Mouse (Mus musculus) limb, embryonic 11.5 days (tissue): ENCODE results near the gene Gm13288. TPM values are rescaled to one million over a fixed set of nuclear protein-coding genes. Genes with fewer than 3 reads are reported as not detected.
"Not testable (repeated sequence)": the region's sequence is repeated elsewhere in the genome, so short reads cannot be mapped to it uniquely, and the experiment has no call there.

ENCODE experiments used
- ATAC-seq: fragments of 200-750 bp; cut with Nextera tagmentation; 2 replicates; pipeline ENCODE4 v1.8.0; 2017; ENCODE audit warnings: low read depth; ENCODE audit not compliant: insufficient number of reproducible peaks, low FRiP score, low TSS enrichment
- DNase-seq: peaks from one replicate; pipeline ENCODE4 v3.0.0-alpha.2; 2015; ENCODE audit warnings: low spot score
- H3K27ac ChIP-seq: fragments of 300-500 bp; sonication (generic); replicated peaks from 2 replicates; pipeline ENCODE4 v1.5.1; 2014; ENCODE audit warnings: low read depth, mild to moderate bottlenecking, low read length
- H3K27me3 ChIP-seq: fragments of 300-500 bp; sonication (generic); 2 replicates; pipeline ENCODE4 v1.6.1; 2014; ENCODE audit warnings: mild to moderate bottlenecking, low read length, mixed read lengths; ENCODE audit not compliant: control insufficient read depth, insufficient read depth
- H3K36me3 ChIP-seq: fragments of 300-500 bp; sonication (generic); 2 replicates; pipeline ENCODE4 v1.6.1; 2014; ENCODE audit warnings: mild to moderate bottlenecking, low read length, moderate library complexity, mixed read lengths; ENCODE audit not compliant: control insufficient read depth, insufficient read depth
- H3K4me1 ChIP-seq: fragments of 300-500 bp; sonication (generic); 2 replicates; pipeline ENCODE4 v1.6.1; 2014; ENCODE audit warnings: low read length, mixed read lengths; ENCODE audit not compliant: control insufficient read depth, insufficient read depth
- H3K4me2 ChIP-seq: fragments of 300-500 bp; sonication (generic); 2 replicates; pipeline ENCODE4 v1.6.1; 2014; ENCODE audit warnings: low read depth, mild to moderate bottlenecking, moderate library complexity; ENCODE audit not compliant: severe bottlenecking
- H3K4me3 ChIP-seq: fragments of 300-500 bp; sonication (generic); 2 replicates; pipeline ENCODE4 v1.5.1; 2014; ENCODE audit warnings: low read depth, low read length
- H3K9ac ChIP-seq: fragments of 300-500 bp; sonication (generic); 2 replicates; pipeline ENCODE4 v1.6.1; 2014; ENCODE audit warnings: mild to moderate bottlenecking, low read length
- H3K9me3 ChIP-seq: fragments of 300-500 bp; sonication (generic); 2 replicates; pipeline ENCODE4 v1.6.1; 2016; ENCODE audit warnings: low read length; ENCODE audit not compliant: control insufficient read depth
- WGBS: fragments of 180-500 bp; shearing (Covaris S2); extraction: QIAGEN DNeasy Blood & Tissue Kit; methylation state at CpG from one replicate; pipeline ENCODE4 v1.1.7; 2014; 5-methylcytosine and 5-hydroxymethylcytosine counted together
- polyA plus RNA-seq: library from polyadenylated mRNA; unstranded; fragments of >200 nt; fragmentation: Nextera tagmentation; extraction: Ambion mirVana; gene quantifications from 2 replicates; pipeline ENCODE4 v1.2.1, GENCODE M21; 2014

Gm13288 gene
- polyA plus RNA-seq, 1 experiment from 2014 or later, result not detected

- Histone ChIP-seq H3K27ac (no peak within 1 kb of the TSS), H3K9me3 (no peaks in the 10 kb centered on the region), H3K4me1 (no peaks in the 10 kb centered on the region), H3K4me2 (no peak within 1 kb of the TSS), H3K36me3 (no peaks in the 10 kb centered on the region), H3K9ac (no peak within 1 kb of the TSS), H3K4me3 (no peak within 1 kb of the TSS), H3K27me3 (no peaks in the 10 kb centered on the region)
- DNase-seq (no peak), ATAC-seq (no peak)
- 74% methylated on average over 1 of the region's 1 CpGs for WGBS
Observed at GRCm38 (mm10) chr4:88819659-88820058, 14.3 kb downstream of the Gm13288 start, which contains the start of gene Ifna11. Ifna11 (plus strand) TSS chr4:88819959.

GRCm38 (mm10) chr4:88822995-88823394 lies 17.7 kb downstream of the Gm13288 start:
- H3K4me2 ChIP-seq, result no peak overlapping the region
- no peaks in the 10 kb centered on the region for H3K27me3 ChIP-seq
- H3K4me3 ChIP-seq, result no peak overlapping the region
- H3K9ac ChIP-seq, result no peak overlapping the region
- no peak overlapping the region for H3K27ac ChIP-seq
- WGBS, result 24% methylated on average over 4 of the region's 4 CpGs
- H3K9me3 ChIP-seq, result no peaks in the 10 kb centered on the region
- ATAC-seq (no peak), DNase-seq (peak; percentile 26)
- H3K36me3 ChIP-seq, result no peaks in the 10 kb centered on the region
- H3K4me1 ChIP-seq, result no peaks in the 10 kb centered on the region

- DNase-seq, H3K9ac ChIP-seq, H3K4me2 ChIP-seq, H3K4me3 ChIP-seq, H3K36me3 ChIP-seq, H3K4me1 ChIP-seq, H3K27ac ChIP-seq, ATAC-seq, H3K9me3 ChIP-seq, H3K27me3 ChIP-seq: not testable (repeated sequence)
Observed at GRCm38 (mm10) chr4:88827116-88827515, 21.8 kb downstream of the Gm13288 start, which contains the start of gene Ifna6. Ifna6 (plus strand) TSS chr4:88827416.

GRCm38 (mm10) chr4:88830523-88830922 lies 25.2 kb downstream of the Gm13288 start:
- no peak overlapping the region for H3K4me3 ChIP-seq
- H3K4me1 ChIP-seq, result no peaks in the 10 kb centered on the region
- no peaks in the 10 kb centered on the region for H3K9me3 ChIP-seq
- H3K9ac ChIP-seq, result no peak overlapping the region
- H3K27me3 ChIP-seq, result no peaks in the 10 kb centered on the region
- H3K4me2 ChIP-seq, result no peak overlapping the region
- WGBS, result 31% methylated on average over 4 of the region's 4 CpGs
- H3K27ac ChIP-seq, result no peak overlapping the region
- DNase-seq (peak; percentile 38), ATAC-seq (no peak)
- no peaks in the 10 kb centered on the region for H3K36me3 ChIP-seq

GRCm38 (mm10) chr4:88835225-88835624 lies 29.9 kb downstream of the Gm13288 start, which contains the start of gene Ifna5:
Ifna5 (plus strand) TSS chr4:88835525.
- H3K9me3 ChIP-seq, H3K9ac ChIP-seq, H3K4me2 ChIP-seq, H3K36me3 ChIP-seq, H3K4me3 ChIP-seq, DNase-seq, H3K4me1 ChIP-seq, ATAC-seq, H3K27ac ChIP-seq, H3K27me3 ChIP-seq: not testable (repeated sequence)
- 80% methylated on average over 1 of the region's 1 CpGs for WGBS

GRCm38 (mm10) chr4:88838828-88839227 lies 33.5 kb downstream of the Gm13288 start:
- no peak for ATAC-seq
- WGBS, result 53% methylated on average over 3 of the region's 3 CpGs

GRCm38 (mm10) chr4:88840058-88840457 lies 34.7 kb downstream of the Gm13288 start:
- H3K4me3 ChIP-seq, result no peak overlapping the region
- no peak overlapping the region for H3K27ac ChIP-seq
- ATAC-seq, result no peak
- WGBS, result 82% methylated on average over 3 of the region's 3 CpGs
- H3K9me3 ChIP-seq, result no peaks in the 10 kb centered on the region
- no peak overlapping the region for H3K4me2 ChIP-seq
- H3K4me1 ChIP-seq, result no peaks in the 10 kb centered on the region
- H3K27me3 ChIP-seq, result no peaks in the 10 kb centered on the region
- H3K36me3 ChIP-seq, result no peaks in the 10 kb centered on the region
- H3K9ac ChIP-seq, result no peak overlapping the region
- no peak for DNase-seq

More at GRCm38 (mm10) chr4:88838828-88839227, 33.5 kb downstream of the Gm13288 start:
- no peak overlapping the region for H3K4me2 ChIP-seq
- no peaks in the 10 kb centered on the region for H3K9me3 ChIP-seq
- no peak overlapping the region for H3K9ac ChIP-seq
- H3K36me3 ChIP-seq, result no peaks in the 10 kb centered on the region
- no peaks in the 10 kb centered on the region for H3K4me1 ChIP-seq
- H3K4me3 ChIP-seq, result no peak overlapping the region
- H3K27ac ChIP-seq, result no peak overlapping the region
- no peaks in the 10 kb centered on the region for H3K27me3 ChIP-seq
- no peak for DNase-seq

GRCm38 (mm10) chr4:88841438-88841911 lies 36.1 kb downstream of the Gm13288 start, which contains the start of gene Ifna4:
Ifna4 (plus strand) TSS chr4:88841861.
- no peaks in the 10 kb centered on the region for H3K36me3 ChIP-seq
- H3K27me3 ChIP-seq, result no peaks in the 10 kb centered on the region
- no peak within 1 kb of the TSS for H3K4me2 ChIP-seq
- H3K27ac ChIP-seq, result no peak within 1 kb of the TSS
- ATAC-seq, result no peak
- H3K9ac ChIP-seq, result no peak within 1 kb of the TSS
- H3K4me1 ChIP-seq, result no peaks in the 10 kb centered on the region
- H3K9me3 ChIP-seq, result no peaks in the 10 kb centered on the region
- WGBS, result 64% methylated on average over 2 of the region's 2 CpGs
- no peak within 1 kb of the TSS for H3K4me3 ChIP-seq
- DNase-seq, result no peak

- H3K9ac ChIP-seq, result no peak overlapping the region
- H3K4me2 ChIP-seq, result no peak overlapping the region
- H3K4me1 ChIP-seq, result no peaks in the 10 kb centered on the region
- WGBS, result 70% methylated on average over 2 of the region's 2 CpGs
- no peak overlapping the region for H3K4me3 ChIP-seq
- no peaks in the 10 kb centered on the region for H3K9me3 ChIP-seq
- no peaks in the 10 kb centered on the region for H3K27me3 ChIP-seq
- DNase-seq (no peak), ATAC-seq (no peak)
- no peaks in the 10 kb centered on the region for H3K36me3 ChIP-seq
- no peak overlapping the region for H3K27ac ChIP-seq
Observed at GRCm38 (mm10) chr4:88845334-88845733, 40.0 kb downstream of the Gm13288 start.
